Mouse (Mus musculus): Measurements from ENCODE around the gene A030014E15Rik. TPM values are rescaled to one million over a fixed set of nuclear protein-coding genes. Genes with fewer than 3 reads are reported as not detected.
"Not testable (repeated sequence)": the region's sequence is repeated elsewhere in the genome, so short reads cannot be mapped to it uniquely, and the experiment has no call there.

Gene A030014E15Rik
- polyA plus RNA-seq, 1 experiment from 2014 or later: not detected

DNA sequence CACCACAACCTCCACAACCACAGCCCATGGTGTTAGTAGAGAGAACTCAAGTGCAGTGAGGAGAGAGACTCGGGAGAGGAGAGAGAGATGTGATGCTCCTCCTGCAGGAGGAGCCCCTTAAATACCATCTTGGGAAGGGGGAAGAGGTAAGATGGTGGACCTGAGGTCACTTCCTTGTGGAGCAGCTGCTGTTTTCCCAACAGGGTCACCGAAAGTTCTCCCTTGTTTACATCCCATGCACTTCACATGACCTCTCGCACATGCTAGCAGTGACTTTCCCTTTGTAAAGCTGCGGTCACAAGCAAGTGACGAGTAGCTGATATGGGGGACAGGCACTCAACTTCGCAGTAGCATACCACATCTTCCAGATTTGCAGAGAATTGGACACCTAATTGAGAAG, 18.6 kb downstream of the A030014E15Rik start, which contains the start of gene A030003K21Rik:
Gene A030003K21Rik (minus strand): TSS at position 94 of the 400 bp plus-strand sequence.
- not testable (repeated sequence) for H3K4me3 ChIP-seq (replicated peaks); H3K9ac ChIP-seq (replicated peaks); ATAC-seq (ENCODE audit: low FRiP score); H3K27ac ChIP-seq (replicated peaks); H3K4me2 ChIP-seq; H3K27me3 ChIP-seq (replicated peaks); H3K36me3 ChIP-seq; H3K4me1 ChIP-seq; H3K9me3 ChIP-seq (replicated peaks)
- no CpG with 5 or more reads among the region's 6 CpGs for WGBS

DNA sequence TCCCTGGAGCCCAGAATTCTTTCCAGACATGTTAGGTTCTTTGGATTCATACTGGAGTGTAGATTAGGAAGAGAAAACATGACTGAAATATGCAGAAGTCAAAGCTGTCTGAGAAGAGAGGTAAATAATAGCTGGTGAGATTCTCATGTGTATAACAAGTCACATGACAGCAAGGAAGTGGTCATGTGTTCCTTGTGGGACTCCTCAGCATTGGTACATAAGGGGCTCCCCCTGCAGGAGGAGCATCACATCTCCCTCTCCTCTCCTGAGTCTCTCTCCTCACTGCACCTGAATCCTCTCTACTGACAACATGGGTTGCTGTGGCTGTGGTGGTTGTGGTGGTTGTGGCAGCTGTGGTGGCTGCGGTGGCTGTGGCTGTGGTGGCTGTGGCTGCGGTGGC, 21.3 kb downstream of the A030014E15Rik start:
- not testable (repeated sequence) for H3K9me3 ChIP-seq (replicated peaks); H3K4me1 ChIP-seq; H3K36me3 ChIP-seq; H3K4me2 ChIP-seq; H3K27me3 ChIP-seq (replicated peaks); ATAC-seq (ENCODE audit: low FRiP score); H3K4me3 ChIP-seq (replicated peaks); H3K27ac ChIP-seq (replicated peaks); H3K9ac ChIP-seq (replicated peaks)
- WGBS: 100% methylated on average over 2 of the region's 2 CpGs

DNA sequence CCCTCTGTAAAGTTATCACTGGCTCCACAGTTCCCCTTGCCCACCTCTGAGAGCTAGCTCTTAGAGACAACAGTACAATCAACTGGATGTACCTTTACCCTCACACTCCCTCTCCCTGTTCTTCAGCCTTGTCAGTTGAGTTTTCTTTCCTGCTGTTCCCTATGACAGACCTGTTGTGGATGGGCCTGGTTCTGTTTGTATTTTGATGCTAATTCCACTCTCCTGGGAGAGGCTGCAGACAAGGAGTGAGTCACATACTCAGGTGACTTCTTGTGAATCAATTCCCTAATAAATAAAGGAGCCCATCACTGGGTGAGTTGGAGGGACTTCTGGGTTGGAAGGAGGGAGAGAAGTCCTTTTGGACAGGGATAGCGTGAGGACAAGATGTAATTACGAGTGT, 23.9 kb downstream of the A030014E15Rik start:
- Histone ChIP-seq H3K27ac (replicated peaks) (no peak overlapping the region), H3K4me2 (no peak overlapping the region), H3K4me3 (replicated peaks) (no peak overlapping the region), H3K4me1 (no peaks in the 10 kb centered on the region), H3K9ac (replicated peaks) (no peak overlapping the region), H3K36me3 (no peaks in the 10 kb centered on the region), H3K9me3 (replicated peaks) (no peaks in the 10 kb centered on the region), H3K27me3 (replicated peaks) (no peaks in the 10 kb centered on the region)
- WGBS: 90% methylated on average over 2 of the region's 2 CpGs
- ATAC-seq (ENCODE audit: low FRiP score): no peak

DNA sequence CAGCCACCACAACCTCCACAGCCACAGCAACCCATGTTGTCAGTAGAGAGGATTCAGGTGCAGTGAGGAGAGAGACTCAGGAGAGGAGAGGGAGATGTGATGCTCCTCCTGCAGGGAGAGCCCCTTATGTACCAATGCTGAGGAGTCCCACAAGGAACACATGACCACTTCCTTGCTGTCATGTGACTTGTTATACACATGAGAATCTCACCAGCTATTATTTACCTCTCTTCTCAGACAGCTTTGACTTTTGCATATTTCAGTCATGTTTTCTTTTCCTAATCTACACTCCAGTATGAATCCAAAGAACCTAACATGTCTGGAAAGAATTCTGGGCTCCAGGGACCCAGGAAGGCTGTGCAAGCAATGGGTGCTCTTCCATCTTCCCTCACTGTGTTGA, 31.2 kb downstream of the A030014E15Rik start, which contains the start of gene Gm7544:
Gene Gm7544 (minus strand): TSS at position 101 of the 400 bp plus-strand sequence.
- not testable (repeated sequence) for H3K4me1 ChIP-seq

DNA sequence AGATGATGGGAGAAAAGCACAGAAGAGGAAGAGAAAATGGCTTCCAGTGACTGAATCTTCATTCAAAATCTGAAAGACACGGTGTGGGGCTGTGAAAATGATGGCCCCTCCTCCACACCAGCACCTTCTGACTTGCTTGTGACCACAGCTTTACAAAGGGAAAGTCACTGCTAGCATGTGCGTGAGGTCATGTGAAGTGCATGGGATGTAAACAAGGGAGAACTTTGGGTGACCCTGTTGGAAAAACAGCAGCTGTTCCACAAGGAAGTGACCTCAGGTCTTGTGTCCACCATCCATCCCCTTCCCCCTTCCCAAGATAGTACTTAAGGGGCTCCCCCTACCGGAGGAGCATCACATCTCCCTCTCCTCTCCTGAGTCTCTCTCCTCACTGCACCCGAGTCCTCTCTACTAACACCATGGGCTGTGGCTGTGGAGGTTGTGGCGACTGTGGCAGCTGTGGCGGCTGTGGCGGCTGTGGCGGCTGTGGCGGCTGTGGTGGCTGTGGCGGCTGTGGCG, 35.2 kb downstream of the A030014E15Rik start, which contains the start of gene Gm47955:
Gene Gm47955 (plus strand): TSS at position 417 of the 516 bp plus-strand sequence.
- Histone ChIP-seq H3K27ac (replicated peaks) (no peak within 1 kb of the TSS), H3K9me3 (replicated peaks) (no peaks in the 10 kb centered on the region), H3K27me3 (replicated peaks) (no peaks in the 10 kb centered on the region), H3K4me1 (no peaks in the 10 kb centered on the region), H3K36me3 (no peaks in the 10 kb centered on the region), H3K4me3 (replicated peaks) (no peak within 1 kb of the TSS), H3K9ac (replicated peaks) (no peak within 1 kb of the TSS), H3K4me2 (no peak within 1 kb of the TSS)
- no peak for ATAC-seq (ENCODE audit: low FRiP score)
- 92% methylated on average over 11 of the region's 11 CpGs for WGBS

More for the DNA sequence above, 31.2 kb downstream of the A030014E15Rik start, which contains the start of gene Gm7544:
- H3K4me3 ChIP-seq (replicated peaks); H3K36me3 ChIP-seq; H3K27ac ChIP-seq (replicated peaks); H3K9ac ChIP-seq (replicated peaks); H3K27me3 ChIP-seq (replicated peaks); H3K9me3 ChIP-seq (replicated peaks); H3K4me2 ChIP-seq; ATAC-seq (ENCODE audit: low FRiP score): not testable (repeated sequence)

DNA sequence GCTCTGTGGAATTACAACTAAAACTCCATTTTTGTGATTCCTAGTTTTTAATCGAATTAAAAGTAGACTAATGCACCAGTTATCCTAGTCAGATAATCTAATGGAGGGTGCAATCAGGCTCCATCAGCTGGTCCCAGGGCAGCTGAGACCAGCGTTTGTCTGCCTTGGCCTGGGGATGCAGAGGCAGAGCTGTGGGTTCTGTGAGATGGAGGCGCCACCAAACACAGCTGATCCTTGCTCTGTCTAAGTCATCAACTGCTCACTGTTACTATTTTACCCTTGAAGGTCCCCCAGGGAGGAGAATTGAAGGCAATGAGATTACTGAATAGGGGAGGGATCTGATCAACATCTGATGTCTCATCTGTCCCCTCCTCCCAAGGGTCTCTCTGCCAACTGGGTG, 41.7 kb downstream of the A030014E15Rik start:
- H3K9me3 ChIP-seq (replicated peaks): no peaks in the 10 kb centered on the region
- no peak overlapping the region for H3K27ac ChIP-seq (replicated peaks)
- H3K36me3 ChIP-seq: no peaks in the 10 kb centered on the region
- ATAC-seq (ENCODE audit: low FRiP score): no peak
- no peaks in the 10 kb centered on the region for H3K4me1 ChIP-seq
- H3K9ac ChIP-seq (replicated peaks): no peak overlapping the region
- no peak overlapping the region for H3K4me3 ChIP-seq (replicated peaks)
- no peaks in the 10 kb centered on the region for H3K27me3 ChIP-seq (replicated peaks)
- WGBS: 47% methylated on average over 3 of the region's 3 CpGs
- H3K4me2 ChIP-seq: no peak overlapping the region

DNA sequence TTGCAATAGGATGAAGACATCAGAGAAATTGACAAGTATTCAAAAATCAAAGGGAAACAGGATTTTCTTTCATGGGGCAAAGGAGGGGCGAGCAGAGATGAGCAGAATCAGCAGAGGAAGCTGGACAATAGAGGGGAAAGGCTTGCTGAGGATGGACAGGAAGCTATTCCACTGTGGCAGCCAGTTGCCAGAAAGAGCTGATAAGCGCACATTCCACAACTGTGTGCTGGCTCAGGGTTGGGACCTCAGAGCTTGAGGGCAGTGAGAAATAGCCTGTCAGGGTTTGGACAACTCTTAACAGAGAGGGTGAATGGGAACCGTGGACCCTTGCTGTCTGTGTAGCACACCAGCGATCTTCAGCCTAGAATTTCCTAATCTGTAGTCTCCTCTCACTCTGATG, 47.3 kb downstream of the A030014E15Rik start:
- Histone ChIP-seq H3K9ac (replicated peaks) (no peak overlapping the region), H3K4me2 (no peak overlapping the region), H3K27ac (replicated peaks) (no peak overlapping the region), H3K4me3 (replicated peaks) (no peak overlapping the region), H3K27me3 (replicated peaks) (no peaks in the 10 kb centered on the region), H3K9me3 (replicated peaks) (no peaks in the 10 kb centered on the region), H3K4me1 (no peaks in the 10 kb centered on the region), H3K36me3 (no peaks in the 10 kb centered on the region)
- no peak for ATAC-seq (ENCODE audit: low FRiP score)
- 77% methylated on average over 4 of the region's 4 CpGs for WGBS

DNA sequence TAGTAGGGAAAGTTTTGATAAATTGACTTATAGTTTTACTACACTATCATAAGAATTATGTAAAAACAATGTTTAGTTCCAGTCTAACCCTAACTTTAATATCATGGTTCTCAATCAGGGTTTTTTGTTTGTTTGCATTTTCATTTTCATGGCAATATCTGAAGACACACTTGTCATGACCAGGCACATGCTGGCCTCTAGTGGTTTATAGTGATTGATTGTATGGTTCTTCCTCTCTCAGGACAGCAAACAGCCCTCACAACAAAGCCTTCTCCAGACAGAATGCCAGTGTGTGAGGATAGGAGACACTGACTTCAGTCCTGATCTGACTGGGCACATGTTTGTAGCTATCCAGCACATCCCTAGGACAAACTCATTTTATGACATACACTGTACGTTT, 48.5 kb downstream of the A030014E15Rik start:
- ATAC-seq (ENCODE audit: low FRiP score): no peak
- no peak overlapping the region for H3K9ac ChIP-seq (replicated peaks)
- H3K4me1 ChIP-seq: no peaks in the 10 kb centered on the region
- no peaks in the 10 kb centered on the region for H3K36me3 ChIP-seq
- WGBS: 82% methylated on average over 1 of the region's 1 CpGs
- no peak overlapping the region for H3K4me2 ChIP-seq
- H3K4me3 ChIP-seq (replicated peaks): no peak overlapping the region
- no peaks in the 10 kb centered on the region for H3K27me3 ChIP-seq (replicated peaks)
- H3K27ac ChIP-seq (replicated peaks): no peak overlapping the region
- no peaks in the 10 kb centered on the region for H3K9me3 ChIP-seq (replicated peaks)

DNA sequence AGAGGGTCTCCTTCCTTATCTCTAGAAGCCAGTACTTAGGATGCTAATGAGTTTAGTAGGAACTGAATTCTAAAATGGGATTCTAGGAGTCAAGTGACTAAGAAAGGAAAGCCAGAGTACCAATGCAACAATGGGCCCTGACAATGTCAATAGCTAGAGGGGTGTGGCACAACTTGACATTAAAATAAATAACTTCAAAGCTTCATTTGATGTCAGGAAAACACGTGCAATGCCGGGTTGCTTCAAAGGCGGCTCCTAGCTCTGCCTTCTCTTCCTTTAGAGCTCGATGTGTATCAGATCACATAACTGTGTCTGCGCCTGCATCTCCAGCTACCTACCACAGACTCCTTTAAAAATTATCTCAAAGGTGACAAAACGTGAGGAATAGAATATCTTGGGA, 49.2 kb downstream of the A030014E15Rik start:
- H3K36me3 ChIP-seq: no peaks in the 10 kb centered on the region
- no peak for ATAC-seq (ENCODE audit: low FRiP score)
- H3K4me1 ChIP-seq: no peaks in the 10 kb centered on the region
- H3K27ac ChIP-seq (replicated peaks): no peak overlapping the region
- H3K4me2 ChIP-seq: no peak overlapping the region
- no peak overlapping the region for H3K9ac ChIP-seq (replicated peaks)
- 68% methylated on average over 6 of the region's 6 CpGs for WGBS
- no peak overlapping the region for H3K4me3 ChIP-seq (replicated peaks)
- no peaks in the 10 kb centered on the region for H3K27me3 ChIP-seq (replicated peaks)
- no peaks in the 10 kb centered on the region for H3K9me3 ChIP-seq (replicated peaks)

DNA sequence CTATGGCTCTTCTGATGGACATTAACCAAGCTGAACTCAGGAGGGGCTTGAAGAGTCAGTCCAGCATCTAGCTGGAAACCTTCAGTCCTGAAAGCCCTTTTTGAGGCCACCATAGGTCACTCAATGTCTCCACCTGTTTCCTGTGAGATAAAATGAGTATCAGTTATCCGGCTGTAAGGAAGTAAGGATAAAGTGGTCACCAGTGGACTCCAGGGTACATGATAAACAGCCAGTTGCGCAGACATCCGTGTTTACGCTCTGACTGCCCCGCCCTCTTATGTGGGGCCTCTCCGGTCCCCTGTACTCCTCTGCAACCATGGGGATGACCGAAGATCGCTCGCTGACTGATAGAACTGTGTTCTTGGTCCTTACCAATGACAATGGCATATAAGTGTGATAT, 49.6 kb downstream of the A030014E15Rik start:
- Histone ChIP-seq H3K4me1 (no peaks in the 10 kb centered on the region), H3K4me2 (no peak overlapping the region), H3K27ac (replicated peaks) (no peak overlapping the region), H3K4me3 (replicated peaks) (no peak overlapping the region), H3K9me3 (replicated peaks) (no peaks in the 10 kb centered on the region), H3K27me3 (replicated peaks) (no peaks in the 10 kb centered on the region), H3K9ac (replicated peaks) (no peak overlapping the region), H3K36me3 (no peaks in the 10 kb centered on the region)
- 93% methylated on average over 9 of the region's 9 CpGs for WGBS
- no peak for ATAC-seq (ENCODE audit: low FRiP score)
